Mouse (Mus musculus): Measurements from ENCODE around the gene Gm20517. TPM values are rescaled to one million over a fixed set of nuclear protein-coding genes. Genes with fewer than 3 reads are reported as not detected.
A peak's percentile ranks its signal among the peaks of the same experiment; 100 is the strongest.

Gene Gm20517
- polyA plus RNA-seq, 1 experiment, result 1.5 TPM

GRCm38 (mm10) chr17:47693671-47694441, 82.5 kb downstream of the Gm20517 start:
- Histone ChIP-seq H3K79me2 (ENCODE audit: control insufficient read depth, insufficient read depth) (no peaks in the 10 kb centered on the region), H3K4me2 (ENCODE audit: low read depth) (peak overlapping the region; percentile 93), H3ac (ENCODE audit: control insufficient read depth, insufficient read length) (peak overlapping the region; percentile 45), H3K27me3 (ENCODE audit: control insufficient read depth, insufficient read depth, insufficient read length) (no peaks in the 10 kb centered on the region), H3K36me3 (ENCODE audit: control insufficient read depth, insufficient read depth) (no peaks in the 10 kb centered on the region), H3K4me3 (peak overlapping the region; percentile 34)
- no peak for TF ChIP-seq SRF (IDR thresholded peaks at IDR 0.05; ENCODE audit: control insufficient read depth, insufficient read length, low read depth)
- no peak for TF ChIP-seq POLR2AphosphoS2 (IDR thresholded peaks at IDR 0.05; ENCODE audit: insufficient read length, low read depth)
- no peak for TF ChIP-seq TCF3 (IDR thresholded peaks at IDR 0.05; ENCODE audit: insufficient read length, low read depth)
- no peak for TF ChIP-seq TCF12 (IDR thresholded peaks at IDR 0.05; ENCODE audit: insufficient read depth, poor library complexity, severe bottlenecking)
- no peak for TF ChIP-seq USF1 (IDR thresholded peaks at IDR 0.05; ENCODE audit: low read depth)
- no peak for TF ChIP-seq E2F4 (IDR thresholded peaks at IDR 0.05; ENCODE audit: insufficient read depth)

- H3K4me3 ChIP-seq, result peak within 1 kb of the TSS; percentile 34
- H3K27me3 ChIP-seq (ENCODE audit: control insufficient read depth, insufficient read depth, insufficient read length), result no peaks in the 10 kb centered on the region
- H3K79me2 ChIP-seq (ENCODE audit: control insufficient read depth, insufficient read depth), result no peaks in the 10 kb centered on the region
- H3K4me2 ChIP-seq (ENCODE audit: low read depth), result peak within 1 kb of the TSS; percentile 93
- TF ChIP-seq REST (IDR thresholded peaks at IDR 0.05; ENCODE audit: insufficient read depth, insufficient read length) (no peak), E2F4 (IDR thresholded peaks at IDR 0.05; ENCODE audit: insufficient read depth) (no peak), MYOD1 (IDR thresholded peaks at IDR 0.05; ENCODE audit: control insufficient read depth in 1 of 3, insufficient read length in 2 of 3, low read depth in 2 of 3) (no peak), POLR2AphosphoS2 (IDR thresholded peaks at IDR 0.05; ENCODE audit: insufficient read length, low read depth) (no peak), SRF (IDR thresholded peaks at IDR 0.05; ENCODE audit: control insufficient read depth, insufficient read length, low read depth) (no peak), CEBPB (IDR thresholded peaks at IDR 0.05; ENCODE audit: insufficient read depth, poor library complexity, severe bottlenecking) (no peak), POLR2A (IDR thresholded peaks at IDR 0.05; ENCODE audit: insufficient read length, low read depth) (no peak), TCF12 (IDR thresholded peaks at IDR 0.05; ENCODE audit: insufficient read depth, poor library complexity, severe bottlenecking) (no peak), TCF3 (IDR thresholded peaks at IDR 0.05; ENCODE audit: insufficient read length, low read depth) (no peak), MYOG (IDR thresholded peaks at IDR 0.05; ENCODE audit: control insufficient read depth in 1 of 3, insufficient read depth in 1 of 3, insufficient read length in 2 of 3, low read depth in 2 of 3) (no peak), USF1 (IDR thresholded peaks at IDR 0.05; ENCODE audit: low read depth) (no peak), MAX (IDR thresholded peaks at IDR 0.05; ENCODE audit: low read depth) (no peak)
- H3K36me3 ChIP-seq (ENCODE audit: control insufficient read depth, insufficient read depth), result no peaks in the 10 kb centered on the region
- peak within 1 kb of the TSS; percentile 45 for H3ac ChIP-seq (ENCODE audit: control insufficient read depth, insufficient read length)
These were observed 82.9 kb downstream of the Gm20517 start, which contains the start of gene Gm21981 for GRCm38 (mm10) chr17:47694442-47694502. TSS of gene Gm21981 (minus strand) at chr17:47694455.

- H3K79me2 ChIP-seq (ENCODE audit: control insufficient read depth, insufficient read depth), result no peaks in the 10 kb centered on the region
- H3K36me3 ChIP-seq (ENCODE audit: control insufficient read depth, insufficient read depth), result no peaks in the 10 kb centered on the region
- H3K4me3 ChIP-seq, result peak within 1 kb of the TSS; percentile 34
- H3K4me2 ChIP-seq (ENCODE audit: low read depth), result peak within 1 kb of the TSS; percentile 93
- H3ac ChIP-seq (ENCODE audit: control insufficient read depth, insufficient read length), result peak within 1 kb of the TSS; percentile 45
- H3K27me3 ChIP-seq (ENCODE audit: control insufficient read depth, insufficient read depth, insufficient read length), result no peaks in the 10 kb centered on the region
- TF ChIP-seq SRF (IDR thresholded peaks at IDR 0.05; ENCODE audit: control insufficient read depth, insufficient read length, low read depth), result no peak
- TF ChIP-seq MAX (IDR thresholded peaks at IDR 0.05; ENCODE audit: low read depth), result no peak
- TF ChIP-seq MYOG (IDR thresholded peaks at IDR 0.05; ENCODE audit: control insufficient read depth in 1 of 3, insufficient read depth in 1 of 3, insufficient read length in 2 of 3, low read depth in 2 of 3), result peak in 1 of 3 experiments; percentile 20
- TF ChIP-seq POLR2AphosphoS2 (IDR thresholded peaks at IDR 0.05; ENCODE audit: insufficient read length, low read depth), result no peak
- no peak for TF ChIP-seq MYOD1 (IDR thresholded peaks at IDR 0.05; ENCODE audit: control insufficient read depth in 1 of 3, insufficient read length in 2 of 3, low read depth in 2 of 3)
- TF ChIP-seq E2F4 (IDR thresholded peaks at IDR 0.05; ENCODE audit: insufficient read depth), result no peak
- no peak for TF ChIP-seq CEBPB (IDR thresholded peaks at IDR 0.05; ENCODE audit: insufficient read depth, poor library complexity, severe bottlenecking)
- TF ChIP-seq POLR2A (IDR thresholded peaks at IDR 0.05; ENCODE audit: insufficient read length, low read depth), result peak; percentile 61
These were observed 83.3 kb downstream of the Gm20517 start, which contains the start of gene Prickle4 for GRCm38 (mm10) chr17:47694503-47695336. TSS of gene Prickle4 (minus strand) at chr17:47694736.

GRCm38 (mm10) chr17:47695337-47695710, 83.9 kb downstream of the Gm20517 start:
- H3K79me2 ChIP-seq (ENCODE audit: control insufficient read depth, insufficient read depth), result no peaks in the 10 kb centered on the region
- peak overlapping the region; percentile 73 for H3K4me2 ChIP-seq (ENCODE audit: low read depth)
- peak overlapping the region; percentile 45 for H3ac ChIP-seq (ENCODE audit: control insufficient read depth, insufficient read length)
- H3K27me3 ChIP-seq (ENCODE audit: control insufficient read depth, insufficient read depth, insufficient read length), result no peaks in the 10 kb centered on the region
- TF ChIP-seq E2F4 (IDR thresholded peaks at IDR 0.05; ENCODE audit: insufficient read depth) (no peak), POLR2AphosphoS2 (IDR thresholded peaks at IDR 0.05; ENCODE audit: insufficient read length, low read depth) (no peak), MYOD1 (IDR thresholded peaks at IDR 0.05; ENCODE audit: control insufficient read depth in 1 of 3, insufficient read length in 2 of 3, low read depth in 2 of 3) (no peak), MAX (IDR thresholded peaks at IDR 0.05; ENCODE audit: low read depth) (no peak), POLR2A (IDR thresholded peaks at IDR 0.05; ENCODE audit: insufficient read length, low read depth) (no peak), TCF12 (IDR thresholded peaks at IDR 0.05; ENCODE audit: insufficient read depth, poor library complexity, severe bottlenecking) (no peak), MYOG (IDR thresholded peaks at IDR 0.05; ENCODE audit: control insufficient read depth in 1 of 3, insufficient read depth in 1 of 3, insufficient read length in 2 of 3, low read depth in 2 of 3) (no peak), USF1 (IDR thresholded peaks at IDR 0.05; ENCODE audit: low read depth) (no peak), TCF3 (IDR thresholded peaks at IDR 0.05; ENCODE audit: insufficient read length, low read depth) (no peak), REST (IDR thresholded peaks at IDR 0.05; ENCODE audit: insufficient read depth, insufficient read length) (no peak), CEBPB (IDR thresholded peaks at IDR 0.05; ENCODE audit: insufficient read depth, poor library complexity, severe bottlenecking) (no peak), SRF (IDR thresholded peaks at IDR 0.05; ENCODE audit: control insufficient read depth, insufficient read length, low read depth) (no peak)
- peak overlapping the region; percentile 34 for H3K4me3 ChIP-seq
- no peaks in the 10 kb centered on the region for H3K36me3 ChIP-seq (ENCODE audit: control insufficient read depth, insufficient read depth)
